Mouse (Mus musculus) hindbrain, postnatal 0 days (tissue): ENCODE measurements around the gene Gp1ba. TPM values are rescaled to one million over a fixed set of nuclear protein-coding genes. Genes with fewer than 3 reads are reported as not detected.

Source experiments
- ATAC-seq: fragments of 200-750 bp; cut with Nextera tagmentation; 2 replicates; pipeline ENCODE4 v1.8.0; 2017; ENCODE audit warnings: mild to moderate bottlenecking, moderate TSS enrichment, moderate library complexity
- DNase-seq: peaks from one replicate; pipeline ENCODE4 v3.0.0-alpha.2; 2015; ENCODE audit warnings: low spot score
- H3K27ac ChIP-seq: fragments of 300-500 bp; sonication (generic); 2 replicates; pipeline ENCODE4 v1.5.1; 2014; ENCODE audit warnings: mild to moderate bottlenecking
- H3K27me3 ChIP-seq: fragments of 300-500 bp; sonication (generic); 2 replicates; pipeline ENCODE4 v1.6.1; 2014; ENCODE audit warnings: low read length, mixed read lengths; ENCODE audit not compliant: insufficient read depth
- H3K36me3 ChIP-seq: fragments of 300-500 bp; sonication (generic); 2 replicates; pipeline ENCODE4 v1.6.1; 2014; ENCODE audit warnings: low read length, mixed read lengths; ENCODE audit not compliant: insufficient read depth
- H3K4me1 ChIP-seq: fragments of 300-500 bp; sonication (generic); 2 replicates; pipeline ENCODE4 v1.6.1; 2014; ENCODE audit warnings: antibody characterized with exemption, low read length, mixed read lengths; ENCODE audit not compliant: insufficient read depth
- H3K4me2 ChIP-seq: fragments of 300-500 bp; sonication (generic); 2 replicates; pipeline ENCODE4 v1.6.1; 2014; ENCODE audit warnings: low read depth, mild to moderate bottlenecking, low read length, moderate library complexity, mixed read lengths
- H3K4me3 ChIP-seq: fragments of 300-500 bp; sonication (generic); 2 replicates; pipeline ENCODE4 v1.5.1; 2014; ENCODE audit warnings: low read length
- H3K9ac ChIP-seq: fragments of 300-500 bp; sonication (generic); replicated peaks from 2 replicates; pipeline ENCODE4 v1.6.1; 2014; ENCODE audit warnings: mild to moderate bottlenecking, low read length, moderate library complexity, mixed read lengths
- H3K9me3 ChIP-seq: fragments of 300-500 bp; sonication (generic); 2 replicates; pipeline ENCODE4 v1.6.1; 2016; ENCODE audit warnings: low read length, mixed read lengths
- CTCF ChIP-seq: IDR thresholded peaks from 2 replicates; pipeline ENCODE4 v1.5.1; 2016; ENCODE audit warnings: antibody characterized with exemption, control low read depth, low read depth
- WGBS: fragments of 180-500 bp; shearing (Covaris S2); extraction: QIAGEN DNeasy Blood & Tissue Kit; methylation state at CpG from one replicate; pipeline ENCODE4 v1.1.7; 2014; 5-methylcytosine and 5-hydroxymethylcytosine counted together
- polyA plus RNA-seq: library from polyadenylated mRNA; unstranded; fragments of >200 nt; fragmentation: Nextera tagmentation; extraction: Ambion mirVana; gene quantifications from 2 replicates; pipeline ENCODE4 v1.2.1, GENCODE M21; 2015
- total RNA-seq: library from RNA; depleted of rRNA; stranded (reverse); fragments of >200 nt; gene quantifications from 2 replicates; pipeline ENCODE4 v1.2.3, GENCODE M21; 2014; rRNA removed

Gp1ba gene
- total RNA-seq (not detected in 2 replicates), polyA plus RNA-seq (0.24 and 0.42 TPM in 2 replicates)

- Histone ChIP-seq H3K4me2 (no peak within 1 kb of the TSS), H3K4me3 (no peak within 1 kb of the TSS), H3K36me3 (no peaks in the 10 kb centered on the region), H3K27me3 (no peaks in the 10 kb centered on the region), H3K4me1 (no peaks in the 10 kb centered on the region), H3K9ac (no peak within 1 kb of the TSS), H3K9me3 (no peaks in the 10 kb centered on the region), H3K27ac (no peak within 1 kb of the TSS)
- DNase-seq (no peak), ATAC-seq (no peak)
- 54% methylated on average over 5 of the region's 5 CpGs for WGBS
- no peak for TF ChIP-seq CTCF
These were observed at the start of gene Gp1ba for GRCm38 (mm10) chr11:70638714-70639278. Gp1ba (plus strand) TSS chr11:70639122.

GRCm38 (mm10) chr11:70591733-70592132, 47.2 kb upstream of the Gp1ba start:
- Histone ChIP-seq H3K4me2 (no peak overlapping the region), H3K4me1 (no peaks in the 10 kb centered on the region), H3K4me3 (no peak overlapping the region), H3K9ac (no peak overlapping the region), H3K27ac (no peak overlapping the region), H3K27me3 (no peaks in the 10 kb centered on the region), H3K36me3 (no peaks in the 10 kb centered on the region), H3K9me3 (no peaks in the 10 kb centered on the region)
- 62% methylated on average over 1 of the region's 1 CpGs for WGBS
- DNase-seq (peak; percentile 54), ATAC-seq (no peak)
- TF ChIP-seq CTCF: no peak

- no peak overlapping the region for H3K9ac ChIP-seq
- ATAC-seq (no peak), DNase-seq (no peak)
- H3K4me2 ChIP-seq: no peak overlapping the region
- no peak overlapping the region for H3K4me3 ChIP-seq
- no peak overlapping the region for H3K27ac ChIP-seq
- H3K9me3 ChIP-seq: no peaks in the 10 kb centered on the region
- no peaks in the 10 kb centered on the region for H3K4me1 ChIP-seq
- no peaks in the 10 kb centered on the region for H3K27me3 ChIP-seq
- TF ChIP-seq CTCF: no peak
- peaks cover 12% of the 10 kb centered on the region; the same call in 1 of the 2 replicates for H3K36me3 ChIP-seq
- 80% methylated on average over 15 of the region's 15 CpGs for WGBS
These were observed 44.5 kb upstream of the Gp1ba start for GRCm38 (mm10) chr11:70594253-70594989.

- Histone ChIP-seq H3K4me3 (no peak overlapping the region), H3K9me3 (no peaks in the 10 kb centered on the region), H3K27me3 (no peaks in the 10 kb centered on the region), H3K9ac (no peak overlapping the region), H3K4me1 (no peaks in the 10 kb centered on the region), H3K27ac (peak overlapping the region; percentile 2; the same call in 1 of the 2 replicates), H3K36me3 (peaks cover 16% of the 10 kb centered on the region; the same call in 1 of the 2 replicates), H3K4me2 (no peak overlapping the region)
- DNase-seq (no peak), ATAC-seq (no peak)
- 69% methylated on average over 2 of the region's 2 CpGs for WGBS
- TF ChIP-seq CTCF: no peak
These were observed 43.3 kb upstream of the Gp1ba start for GRCm38 (mm10) chr11:70595638-70596037.

GRCm38 (mm10) chr11:70596094-70596493, 42.8 kb upstream of the Gp1ba start:
- H3K36me3 ChIP-seq: peaks cover 16% of the 10 kb centered on the region; the same call in 1 of the 2 replicates
- no peaks in the 10 kb centered on the region for H3K27me3 ChIP-seq
- H3K4me3 ChIP-seq: no peak overlapping the region
- no peak overlapping the region for H3K9ac ChIP-seq
- no peak overlapping the region for H3K4me2 ChIP-seq
- H3K27ac ChIP-seq: peak overlapping the region; percentile 2; the same call in 1 of the 2 replicates
- 28% methylated on average over 4 of the region's 4 CpGs for WGBS
- no peaks in the 10 kb centered on the region for H3K4me1 ChIP-seq
- DNase-seq (peak; percentile 22), ATAC-seq (peak; percentile 29; the same call in 1 of the 2 replicates)
- no peak for TF ChIP-seq CTCF
- H3K9me3 ChIP-seq: no peaks in the 10 kb centered on the region

GRCm38 (mm10) chr11:70597301-70597700, 41.6 kb upstream of the Gp1ba start:
- Histone ChIP-seq H3K27me3 (no peaks in the 10 kb centered on the region), H3K4me2 (no peak overlapping the region), H3K27ac (no peak overlapping the region), H3K4me1 (no peaks in the 10 kb centered on the region), H3K36me3 (peaks cover 27% of the 10 kb centered on the region), H3K4me3 (no peak overlapping the region), H3K9me3 (no peaks in the 10 kb centered on the region), H3K9ac (no peak overlapping the region)
- WGBS: 82% methylated on average over 6 of the region's 6 CpGs
- no peak for TF ChIP-seq CTCF
- DNase-seq (no peak), ATAC-seq (no peak)
